Mouse (Mus musculus): Measurements from ENCODE around the gene Vsig10l. TPM values are rescaled to one million over a fixed set of nuclear protein-coding genes. Genes with fewer than 3 reads are reported as not detected.

Vsig10l gene
- polyA plus RNA-seq (2014; fragmentation: Nextera tagmentation; extraction: Ambion mirVana), result 2.9 and 3.6 TPM in 2 replicates

DNA sequence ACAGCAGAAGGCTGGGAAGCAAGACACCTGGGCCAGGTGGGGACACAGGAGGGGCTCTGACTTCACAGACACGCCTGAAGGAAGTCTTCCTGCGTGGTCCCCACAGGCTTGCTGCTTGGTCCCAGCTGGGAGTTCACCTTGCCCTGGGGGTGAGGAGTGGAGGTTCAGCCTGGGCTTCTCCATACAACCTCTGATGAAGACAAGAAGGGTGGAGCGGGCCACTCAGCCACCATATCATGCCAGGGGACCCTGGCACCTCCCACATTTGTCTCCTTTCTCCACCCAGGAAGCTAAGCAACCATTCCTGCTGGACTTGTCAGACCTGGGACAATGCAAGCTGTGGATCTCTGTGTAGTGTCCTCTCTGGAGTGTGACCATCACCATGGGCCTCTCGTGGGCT is at the start of gene Vsig10l:
Vsig10l (plus strand) TSS at position 301 of the 400 bp plus-strand sequence.
- Histone ChIP-seq H3K36me3 (ENCODE audit: control insufficient read depth, insufficient read depth, low read length) (peaks cover under 1% of the 10 kb centered on the region; the same call in 1 of the 2 replicates), H3K27me3 (ENCODE audit: control insufficient read depth, insufficient read depth, low read length) (no peaks in the 10 kb centered on the region), H3K4me2 (replicated peaks; ENCODE audit: low read depth, low read length) (no peak within 1 kb of the TSS), H3K9ac (ENCODE audit: low read depth, low read length) (no peak within 1 kb of the TSS), H3K9me3 (ENCODE audit: control insufficient read depth, low read length) (no peaks in the 10 kb centered on the region), H3K27ac (ENCODE audit: low read depth, low read length) (no peak within 1 kb of the TSS), H3K4me1 (ENCODE audit: control insufficient read depth, insufficient read depth, low read length) (no peaks in the 10 kb centered on the region), H3K4me3 (ENCODE audit: low read length) (no peak within 1 kb of the TSS)
- ATAC-seq (ENCODE audit: low FRiP score, low TSS enrichment), result no peak
- 66% methylated on average over 4 of the region's 4 CpGs for WGBS

GRCm38 (mm10) chr7:43417298-43417697 is 45.7 kb upstream of the Vsig10l start:
- no peak overlapping the region for H3K4me3 ChIP-seq (ENCODE audit: low read length)
- H3K27me3 ChIP-seq (ENCODE audit: control insufficient read depth, insufficient read depth, low read length), result no peaks in the 10 kb centered on the region
- no peaks in the 10 kb centered on the region; the same call in 1 of the 2 replicates for H3K4me1 ChIP-seq (ENCODE audit: control insufficient read depth, insufficient read depth, low read length)
- WGBS, result 81% methylated on average over 10 of the region's 10 CpGs
- no peak overlapping the region for H3K4me2 ChIP-seq (replicated peaks; ENCODE audit: low read depth, low read length)
- no peak overlapping the region for H3K9ac ChIP-seq (ENCODE audit: low read depth, low read length)
- H3K36me3 ChIP-seq (ENCODE audit: control insufficient read depth, insufficient read depth, low read length), result no peaks in the 10 kb centered on the region
- no peak for ATAC-seq (ENCODE audit: low FRiP score, low TSS enrichment)
- no peaks in the 10 kb centered on the region; the same call in 1 of the 2 replicates for H3K9me3 ChIP-seq (ENCODE audit: control insufficient read depth, low read length)
- H3K27ac ChIP-seq (ENCODE audit: low read depth, low read length), result no peak overlapping the region

DNA sequence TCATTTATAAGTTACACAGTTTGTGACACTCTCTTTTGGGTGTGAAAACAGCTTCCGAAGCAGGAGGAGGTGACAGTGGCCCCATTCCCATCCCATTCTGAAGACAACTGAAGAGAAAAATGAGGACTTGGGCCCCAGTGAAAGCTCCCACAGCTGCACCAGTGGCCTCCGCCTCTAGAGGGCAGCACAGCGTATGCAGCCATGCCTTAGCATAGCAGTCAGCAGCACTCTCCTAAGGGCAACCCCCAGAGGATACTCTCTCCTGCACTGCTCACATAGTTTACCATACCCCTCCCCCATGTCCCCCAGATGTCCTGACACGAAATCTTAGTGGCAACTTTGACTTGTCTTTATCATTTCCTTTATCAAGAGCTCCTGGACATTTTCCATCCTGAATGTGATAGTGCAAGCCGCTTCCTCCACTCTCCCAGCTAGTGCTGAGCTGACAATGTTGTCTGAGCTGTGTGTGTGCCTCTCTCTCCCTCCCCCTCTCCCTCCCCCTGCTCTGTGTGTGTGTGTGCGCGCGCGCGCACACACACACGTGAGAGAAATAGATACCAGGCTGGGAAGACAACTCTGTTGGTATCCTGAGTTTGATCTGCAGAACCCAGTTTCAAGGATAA is 39.8 kb upstream of the Vsig10l start:
- no peaks in the 10 kb centered on the region for H3K4me1 ChIP-seq (ENCODE audit: control insufficient read depth, insufficient read depth, low read length)
- peak; percentile 94 for ATAC-seq (ENCODE audit: low FRiP score, low TSS enrichment)
- no peaks in the 10 kb centered on the region for H3K27me3 ChIP-seq (ENCODE audit: control insufficient read depth, insufficient read depth, low read length)
- H3K4me2 ChIP-seq (replicated peaks; ENCODE audit: low read depth, low read length), result peak overlapping the region; percentile 17; the same call in 1 of the 2 replicates
- WGBS, result 18% methylated on average over 11 of the region's 11 CpGs
- no peaks in the 10 kb centered on the region for H3K9me3 ChIP-seq (ENCODE audit: control insufficient read depth, low read length)
- no peak overlapping the region for H3K9ac ChIP-seq (ENCODE audit: low read depth, low read length)
- no peaks in the 10 kb centered on the region for H3K36me3 ChIP-seq (ENCODE audit: control insufficient read depth, insufficient read depth, low read length)
- no peak overlapping the region for H3K27ac ChIP-seq (ENCODE audit: low read depth, low read length)
- H3K4me3 ChIP-seq (ENCODE audit: low read length), result no peak overlapping the region

- H3K27me3 ChIP-seq (ENCODE audit: control insufficient read depth, insufficient read depth, low read length), result no peaks in the 10 kb centered on the region
Observed at GRCm38 (mm10) chr7:43423991-43424625, 38.8 kb upstream of the Vsig10l start.

GRCm38 (mm10) chr7:43427406-43427805 is 35.5 kb upstream of the Vsig10l start, which contains the start of gene Lim2:
Lim2 (plus strand) TSS chr7:43427670.
- WGBS, result 88% methylated on average over 8 of the region's 8 CpGs
- H3K27me3 ChIP-seq (ENCODE audit: control insufficient read depth, insufficient read depth, low read length), result no peaks in the 10 kb centered on the region
- H3K9me3 ChIP-seq (ENCODE audit: control insufficient read depth, low read length), result no peaks in the 10 kb centered on the region
- H3K4me2 ChIP-seq (replicated peaks; ENCODE audit: low read depth, low read length), result no peak within 1 kb of the TSS
- H3K36me3 ChIP-seq (ENCODE audit: control insufficient read depth, insufficient read depth, low read length), result no peaks in the 10 kb centered on the region
- no peak within 1 kb of the TSS for H3K4me3 ChIP-seq (ENCODE audit: low read length)
- no peak within 1 kb of the TSS for H3K27ac ChIP-seq (ENCODE audit: low read depth, low read length)
- no peak within 1 kb of the TSS for H3K9ac ChIP-seq (ENCODE audit: low read depth, low read length)
- ATAC-seq (ENCODE audit: low FRiP score, low TSS enrichment), result no peak
- H3K4me1 ChIP-seq (ENCODE audit: control insufficient read depth, insufficient read depth, low read length), result no peaks in the 10 kb centered on the region

More at GRCm38 (mm10) chr7:43423991-43424625, 38.8 kb upstream of the Vsig10l start:
- Histone ChIP-seq H3K9ac (ENCODE audit: low read depth, low read length) (no peak overlapping the region), H3K36me3 (ENCODE audit: control insufficient read depth, insufficient read depth, low read length) (no peaks in the 10 kb centered on the region), H3K4me1 (ENCODE audit: control insufficient read depth, insufficient read depth, low read length) (no peaks in the 10 kb centered on the region), H3K9me3 (ENCODE audit: control insufficient read depth, low read length) (no peaks in the 10 kb centered on the region), H3K27ac (ENCODE audit: low read depth, low read length) (no peak overlapping the region), H3K4me3 (ENCODE audit: low read length) (no peak overlapping the region), H3K4me2 (replicated peaks; ENCODE audit: low read depth, low read length) (no peak overlapping the region)
- WGBS, result 61% methylated on average over 3 of the region's 3 CpGs
- no peak for ATAC-seq (ENCODE audit: low FRiP score, low TSS enrichment)

- no peak overlapping the region for H3K4me2 ChIP-seq (replicated peaks; ENCODE audit: low read depth, low read length)
- H3K4me1 ChIP-seq (ENCODE audit: control insufficient read depth, insufficient read depth, low read length), result no peaks in the 10 kb centered on the region
- H3K27ac ChIP-seq (ENCODE audit: low read depth, low read length), result no peak overlapping the region
- H3K27me3 ChIP-seq (ENCODE audit: control insufficient read depth, insufficient read depth, low read length), result no peaks in the 10 kb centered on the region
- no peak overlapping the region for H3K4me3 ChIP-seq (ENCODE audit: low read length)
- ATAC-seq (ENCODE audit: low FRiP score, low TSS enrichment), result no peak
- 61% methylated on average over 4 of the region's 4 CpGs for WGBS
- no peak overlapping the region for H3K9ac ChIP-seq (ENCODE audit: low read depth, low read length)
- no peaks in the 10 kb centered on the region for H3K9me3 ChIP-seq (ENCODE audit: control insufficient read depth, low read length)
- no peaks in the 10 kb centered on the region for H3K36me3 ChIP-seq (ENCODE audit: control insufficient read depth, insufficient read depth, low read length)
Observed at GRCm38 (mm10) chr7:43429500-43429899, 33.5 kb upstream of the Vsig10l start.

GRCm38 (mm10) chr7:43432891-43433290 is 30.1 kb upstream of the Vsig10l start:
- H3K36me3 ChIP-seq (ENCODE audit: control insufficient read depth, insufficient read depth, low read length), result no peaks in the 10 kb centered on the region
- no peak overlapping the region for H3K4me2 ChIP-seq (replicated peaks; ENCODE audit: low read depth, low read length)
- H3K27me3 ChIP-seq (ENCODE audit: control insufficient read depth, insufficient read depth, low read length), result no peaks in the 10 kb centered on the region
- WGBS, result 73% methylated on average over 4 of the region's 4 CpGs
- no peak overlapping the region for H3K27ac ChIP-seq (ENCODE audit: low read depth, low read length)
- H3K4me3 ChIP-seq (ENCODE audit: low read length), result no peak overlapping the region
- H3K9me3 ChIP-seq (ENCODE audit: control insufficient read depth, low read length), result no peaks in the 10 kb centered on the region
- no peak overlapping the region for H3K9ac ChIP-seq (ENCODE audit: low read depth, low read length)
- no peaks in the 10 kb centered on the region for H3K4me1 ChIP-seq (ENCODE audit: control insufficient read depth, insufficient read depth, low read length)
- no peak for ATAC-seq (ENCODE audit: low FRiP score, low TSS enrichment)

DNA sequence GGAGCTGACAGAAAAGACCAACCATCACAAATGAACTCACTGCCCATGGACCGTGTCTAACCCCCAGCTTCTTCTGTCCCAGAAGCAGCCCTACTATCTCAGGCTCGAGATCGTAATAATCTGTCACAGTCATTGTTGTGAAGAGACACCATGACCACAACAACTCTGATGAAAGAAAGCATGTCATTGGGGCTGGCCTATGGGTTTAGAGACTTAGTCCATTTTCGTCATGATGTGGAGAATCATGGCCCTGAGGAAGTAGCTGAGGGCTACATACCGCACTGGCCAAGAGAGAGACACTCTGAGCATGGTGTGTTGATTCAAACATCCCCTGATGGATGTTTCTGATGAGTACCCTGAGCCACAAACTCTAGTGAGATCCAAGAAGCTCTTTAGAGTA is 28.3 kb upstream of the Vsig10l start:
- no peak for ATAC-seq (ENCODE audit: low FRiP score, low TSS enrichment)
- no peak overlapping the region for H3K27ac ChIP-seq (ENCODE audit: low read depth, low read length)
- H3K36me3 ChIP-seq (ENCODE audit: control insufficient read depth, insufficient read depth, low read length), result no peaks in the 10 kb centered on the region
- no peak overlapping the region for H3K4me2 ChIP-seq (replicated peaks; ENCODE audit: low read depth, low read length)
- no peaks in the 10 kb centered on the region for H3K9me3 ChIP-seq (ENCODE audit: control insufficient read depth, low read length)
- 90% methylated on average over 5 of the region's 5 CpGs for WGBS
- no peak overlapping the region for H3K9ac ChIP-seq (ENCODE audit: low read depth, low read length)
- H3K4me1 ChIP-seq (ENCODE audit: control insufficient read depth, insufficient read depth, low read length), result no peaks in the 10 kb centered on the region
- H3K4me3 ChIP-seq (ENCODE audit: low read length), result no peak overlapping the region
- H3K27me3 ChIP-seq (ENCODE audit: control insufficient read depth, insufficient read depth, low read length), result no peaks in the 10 kb centered on the region
